In the genomic region with DNA sequence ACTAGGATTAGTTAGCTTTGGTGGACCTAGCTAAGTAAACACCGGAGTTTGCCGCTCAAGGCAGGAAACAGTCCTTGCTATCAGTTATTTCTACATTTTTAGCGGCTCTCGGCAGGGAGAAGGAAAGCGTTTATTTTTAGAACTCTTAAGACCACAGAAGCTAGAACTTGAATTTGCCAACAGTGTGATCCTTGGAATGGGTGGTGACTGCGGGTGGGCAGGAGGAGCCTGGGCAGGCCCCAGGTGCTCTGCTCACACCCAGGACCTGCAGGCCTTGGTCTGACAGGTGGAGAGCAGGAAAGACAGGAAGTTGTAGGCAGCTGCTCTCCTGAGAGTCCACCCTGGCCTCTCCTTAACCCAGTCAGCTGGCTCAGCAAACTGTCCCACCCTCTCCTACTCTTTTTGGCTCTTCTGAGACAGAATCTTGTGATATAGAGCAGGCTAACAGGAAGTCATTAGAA, we compare ENCODE assay signal across 10 mouse cellular contexts.
DNase-seq lines count a peak whose midpoint lies in the region; ATAC-seq and TF ChIP-seq lines count a peak whose summit lies in the region.
"Had no signal": no experiment of that assay in that cellular context is flagged by ENCODE, and none has a peak within 500 bp of the region (broad histone marks: within the 10 kb centered on the region; RNA-seq: fewer than 3 reads in every experiment).

No protein-coding gene starts in this region.

- intact Hi-C loops in gastrocnemius, adult 2 months (cut with DNase I) = loop anchor here (5.0 kb wide), 1 partner anchor 42 kb away; no protein-coding TSS in a partner anchor
- intact Hi-C loops in gastrocnemius, postnatal 36 days (cut with DNase I) = no loop called here
- intact Hi-C loops in left cerebral cortex, postnatal 36 days (cut with DNase I) = no loop called here

- no peak for TF ChIP-seq POLR2A in bone marrow macrophage, adult 2 months (IDR thresholded peaks at IDR 0.05; ENCODE audit: borderline replicate concordance, low read depth, low read length)

- no peaks in the 10 kb centered on the region for H3K27me3 ChIP-seq in intestine, embryonic 14.5 days (replicated peaks; ENCODE audit: control insufficient read depth, insufficient read depth, low read length)
- H3K27me3 ChIP-seq: Patski had no signal

- H3K4me3 ChIP-seq in gastrocnemius, adult 2 months = peak overlapping the region; percentile 42
- peak overlapping the region; percentile 14; the same call in 1 of the 2 replicates for H3K4me3 ChIP-seq in bone marrow macrophage, adult 2 months (ENCODE audit: insufficient read depth, low read length)
- no peak overlapping the region for H3K4me3 ChIP-seq in intestine, embryonic 14.5 days (ENCODE audit: low read depth, low read length)

- H3K4me1 ChIP-seq in bone marrow macrophage, adult 2 months (ENCODE audit: control insufficient read depth, insufficient read depth, low read length) = peaks cover 68% of the 10 kb centered on the region
- H3K4me1 ChIP-seq in intestine, embryonic 14.5 days (replicated peaks; ENCODE audit: control insufficient read depth, insufficient read depth, low read length) = peaks cover 14% of the 10 kb centered on the region

- peak; percentile 40 for DNase-seq in gastrocnemius, adult 2 months
- DNase-seq in gastrocnemius, postnatal 36 days = no peak
- peak; percentile 60 for DNase-seq in intestine, embryonic 14.5 days (ENCODE audit: low spot score)
- peak; percentile 32 for DNase-seq in lung, postnatal 36 days
- no peak for DNase-seq in adrenal gland, adult 18-20 months (ENCODE audit: low spot score in 2 of 2)
- no peak for DNase-seq in natural killer cell, adult 2 months (ENCODE audit: low spot score in 2 of 2)
- no peak for DNase-seq in left cerebral cortex, postnatal 36 days (ENCODE audit: low spot score in 2 of 2)
- DNase-seq: layer of hippocampus, adult 9-11 months had no signal

- ATAC-seq in intestine, embryonic 14.5 days (replicated peaks; ENCODE audit: low FRiP score, low TSS enrichment, low read depth) = 0 out of 2 replicates have a peak, but pooled peaks have one; percentile 36
- ATAC-seq: Patski had no signal

- 27% methylated on average over 6 of the region's 6 CpGs for WGBS in intestine, embryonic 14.5 days

- no peak for TF ChIP-seq CTCF in gastrocnemius, adult 2 months (IDR thresholded peaks at IDR 0.05)
- TF ChIP-seq CTCF in bone marrow macrophage, adult 2 months (IDR thresholded peaks at IDR 0.05; ENCODE audit: low read depth, low read length) = no peak

- H3K4me2 ChIP-seq in intestine, embryonic 14.5 days (ENCODE audit: low read length) = peak overlapping the region; percentile 14; the same call in 1 of the 2 replicates

- H3K27ac ChIP-seq in gastrocnemius, adult 2 months = peak overlapping the region; percentile 88
- H3K27ac ChIP-seq in bone marrow macrophage, adult 2 months (ENCODE audit: insufficient read depth, low read depth, low read length) = peak overlapping the region; percentile 100
- peak overlapping the region; percentile 51 for H3K27ac ChIP-seq in intestine, embryonic 14.5 days (ENCODE audit: low read depth)

- no peak overlapping the region for H3K9ac ChIP-seq in intestine, embryonic 14.5 days (ENCODE audit: low read length)

- no peaks in the 10 kb centered on the region for H3K9me3 ChIP-seq in intestine, embryonic 14.5 days (ENCODE audit: control insufficient read depth, low read length)

- peaks cover 6% of the 10 kb centered on the region for H3K36me3 ChIP-seq in intestine, embryonic 14.5 days (ENCODE audit: control insufficient read depth, insufficient read depth, low read length)

Comparison
In these comparisons a context has a peak if more than half of its experiments do, and no peak if none do; other contexts are left out.
1. DNase-seq: peak in gastrocnemius, adult 2 months (single experiment), intestine, embryonic 14.5 days (single experiment) and lung, postnatal 36 days (single experiment); none in gastrocnemius, postnatal 36 days (0 of 2), adrenal gland, adult 18-20 months (0 of 2), natural killer cell, adult 2 months (0 of 2) and left cerebral cortex, postnatal 36 days (0 of 2).
2. Peak in every context shown above with its lines, with median percentiles within 50 percentile points of each other: H3K27ac ChIP-seq.